Mouse (Mus musculus): Measurements from ENCODE around the gene Nek11. TPM values are rescaled to one million over a fixed set of nuclear protein-coding genes. Genes with fewer than 3 reads are reported as not detected.

The Nek11 gene
- total RNA-seq, 2 experiments from 2014 or later: 0.95 to 1.4 TPM

- DNase-seq (ENCODE audit: low spot score in 2 of 2): no peak
- intact Hi-C loops (cut with DNase I): no loop called here
Measured at GRCm38 (mm10) chr9:105332436-105333016, 62.8 kb downstream of the Nek11 start.

DNA sequence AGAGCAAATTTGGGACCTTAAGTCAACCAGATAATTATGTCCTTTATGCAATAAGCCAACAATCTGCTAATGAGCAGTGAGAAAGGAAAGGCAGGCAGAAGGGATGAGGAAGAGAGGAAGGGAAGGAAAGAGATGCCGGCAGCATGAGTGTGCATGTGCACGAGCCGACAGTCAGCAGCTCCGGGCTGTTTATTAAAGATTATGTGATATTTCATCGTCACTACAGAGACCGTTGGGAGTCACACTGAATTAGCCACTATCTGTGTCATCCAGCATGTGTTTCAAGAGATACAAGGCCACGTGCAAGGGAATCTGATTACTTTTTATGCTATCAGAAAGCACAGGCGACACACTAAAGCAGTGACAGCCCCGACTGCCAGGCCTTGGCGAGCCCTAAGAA is 73.5 kb downstream of the Nek11 start:
- no peak for DNase-seq (ENCODE audit: low spot score in 2 of 2)
- intact Hi-C loops (cut with DNase I): no loop called here

GRCm38 (mm10) chr9:105313250-105313649 is 82.1 kb downstream of the Nek11 start:
- no peak for DNase-seq (ENCODE audit: low spot score in 2 of 2)
- intact Hi-C loops (cut with DNase I): no loop called here

DNA sequence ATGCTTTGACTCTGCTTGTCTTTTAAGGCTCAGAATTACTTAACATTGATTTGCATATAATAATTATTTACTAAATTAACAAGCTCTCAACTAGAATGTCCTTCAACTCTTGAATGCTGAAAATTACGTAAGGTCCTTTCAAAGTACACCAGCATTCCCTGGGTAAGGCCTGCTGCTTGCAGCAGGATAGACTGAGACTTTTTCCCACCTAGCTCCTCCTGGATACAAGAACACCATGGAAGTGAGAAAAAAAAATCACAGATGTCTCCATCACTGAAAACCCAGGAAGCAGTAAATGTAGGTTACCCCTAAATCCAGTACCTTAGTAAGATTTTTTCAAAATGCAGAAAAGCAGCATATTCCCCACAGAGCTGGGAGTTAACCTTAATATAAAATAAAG is 82.6 kb downstream of the Nek11 start:
- DNase-seq (ENCODE audit: low spot score in 2 of 2): no peak
- intact Hi-C loops (cut with DNase I): no loop called here

- intact Hi-C loops (cut with DNase I): no loop called here
- DNase-seq (ENCODE audit: low spot score in 2 of 2): peak; percentile 38 to 54
Measured at GRCm38 (mm10) chr9:105309553-105310281, 85.6 kb downstream of the Nek11 start.

GRCm38 (mm10) chr9:105306042-105306441 is 89.3 kb downstream of the Nek11 start:
- no peak for DNase-seq (ENCODE audit: low spot score in 2 of 2)
- intact Hi-C loops (cut with DNase I): no loop called here

DNA sequence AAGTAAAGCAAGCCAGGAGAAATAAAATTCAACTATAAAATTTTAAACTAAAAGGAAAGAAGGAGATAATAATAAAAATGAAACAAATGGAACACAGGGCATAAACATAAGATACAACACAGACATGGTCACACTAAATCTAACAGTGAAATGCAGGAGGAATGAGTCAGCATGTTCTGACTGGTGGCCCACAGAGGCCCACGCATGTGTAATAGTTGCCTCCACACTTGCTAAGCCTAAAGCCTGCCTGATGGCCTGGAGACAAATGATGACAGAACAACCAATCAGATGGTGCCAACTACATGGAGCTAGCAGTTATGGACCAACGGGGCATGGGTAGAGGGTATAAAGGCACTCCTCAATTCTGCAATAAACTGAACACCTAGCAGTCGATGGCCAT is 93.1 kb downstream of the Nek11 start:
- peak; percentile 20 to 41 for DNase-seq (ENCODE audit: low spot score in 2 of 2)
- intact Hi-C loops (cut with DNase I): no loop called here

GRCm38 (mm10) chr9:105301396-105301795 is 93.9 kb downstream of the Nek11 start:
- intact Hi-C loops (cut with DNase I): no loop called here
- DNase-seq (ENCODE audit: low spot score in 2 of 2): no peak

- DNase-seq (ENCODE audit: low spot score in 2 of 2): no peak
- intact Hi-C loops (cut with DNase I): no loop called here
Measured at GRCm38 (mm10) chr9:105300738-105301325, 94.5 kb downstream of the Nek11 start.

GRCm38 (mm10) chr9:105284670-105285069 is 110.7 kb downstream of the Nek11 start:
- DNase-seq (ENCODE audit: low spot score in 2 of 2): no peak
- intact Hi-C loops (cut with DNase I): no loop called here

GRCm38 (mm10) chr9:105282725-105283124 is 112.6 kb downstream of the Nek11 start:
- DNase-seq (ENCODE audit: low spot score in 2 of 2): no peak
- intact Hi-C loops (cut with DNase I): no loop called here

DNA sequence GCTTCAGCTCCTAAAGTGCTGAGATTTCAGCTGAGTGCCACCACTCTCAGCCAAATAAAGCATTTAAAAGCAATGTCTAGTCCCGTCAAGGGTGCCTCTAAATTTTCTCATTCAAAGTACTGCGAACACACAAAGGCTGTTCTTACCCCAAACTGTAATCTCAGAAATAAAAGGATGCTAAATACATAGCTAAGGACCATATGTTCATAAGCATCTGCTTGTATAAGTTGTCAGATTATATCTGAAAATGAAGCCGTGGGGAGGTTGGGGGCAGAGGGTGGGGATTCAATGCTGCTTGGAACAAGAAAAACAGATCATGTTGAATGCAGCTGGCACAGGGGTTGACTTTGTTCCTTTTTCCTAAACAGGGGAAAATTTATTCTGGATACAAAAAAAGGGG is 120.4 kb downstream of the Nek11 start:
- peak in 1 of 2 experiments; percentile 18 for DNase-seq (ENCODE audit: low spot score in 2 of 2)
- intact Hi-C loops (cut with DNase I): no loop called here

- no peak for DNase-seq (ENCODE audit: low spot score in 2 of 2)
- intact Hi-C loops (cut with DNase I): no loop called here
Measured at GRCm38 (mm10) chr9:105274286-105274685, 121.0 kb downstream of the Nek11 start.

GRCm38 (mm10) chr9:105272241-105272640 is 123.1 kb downstream of the Nek11 start:
- no peak for DNase-seq (ENCODE audit: low spot score in 2 of 2)
- intact Hi-C loops (cut with DNase I): no loop called here

- intact Hi-C loops (cut with DNase I): no loop called here
- DNase-seq (ENCODE audit: low spot score in 2 of 2): no peak
Measured at GRCm38 (mm10) chr9:105263140-105263539, 132.2 kb downstream of the Nek11 start.

DNA sequence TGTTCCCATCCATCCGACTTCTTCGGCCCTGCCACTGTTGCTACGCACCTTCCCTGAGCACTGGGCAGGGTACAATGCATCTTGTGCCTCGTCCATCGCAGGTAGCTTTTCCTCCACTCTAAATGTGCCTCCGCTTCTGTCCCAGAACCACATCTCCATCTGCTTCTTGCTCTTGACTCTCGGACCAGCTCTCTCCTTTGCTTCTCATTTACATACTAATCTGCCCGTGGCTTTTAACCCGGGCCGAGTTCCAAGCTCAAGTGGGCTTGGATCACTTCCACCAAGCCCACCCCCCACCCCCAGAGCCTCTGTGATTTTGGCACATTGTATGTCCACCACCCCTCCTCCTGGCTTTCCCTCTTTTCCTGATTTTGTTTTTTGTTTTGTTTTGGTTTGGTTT is 137.7 kb downstream of the Nek11 start:
- intact Hi-C loops (cut with DNase I): no loop called here
- DNase-seq (ENCODE audit: low spot score in 2 of 2): no peak

GRCm38 (mm10) chr9:105254076-105254475 is 141.2 kb downstream of the Nek11 start:
- DNase-seq (ENCODE audit: low spot score in 2 of 2): no peak
- intact Hi-C loops (cut with DNase I): no loop called here

DNA sequence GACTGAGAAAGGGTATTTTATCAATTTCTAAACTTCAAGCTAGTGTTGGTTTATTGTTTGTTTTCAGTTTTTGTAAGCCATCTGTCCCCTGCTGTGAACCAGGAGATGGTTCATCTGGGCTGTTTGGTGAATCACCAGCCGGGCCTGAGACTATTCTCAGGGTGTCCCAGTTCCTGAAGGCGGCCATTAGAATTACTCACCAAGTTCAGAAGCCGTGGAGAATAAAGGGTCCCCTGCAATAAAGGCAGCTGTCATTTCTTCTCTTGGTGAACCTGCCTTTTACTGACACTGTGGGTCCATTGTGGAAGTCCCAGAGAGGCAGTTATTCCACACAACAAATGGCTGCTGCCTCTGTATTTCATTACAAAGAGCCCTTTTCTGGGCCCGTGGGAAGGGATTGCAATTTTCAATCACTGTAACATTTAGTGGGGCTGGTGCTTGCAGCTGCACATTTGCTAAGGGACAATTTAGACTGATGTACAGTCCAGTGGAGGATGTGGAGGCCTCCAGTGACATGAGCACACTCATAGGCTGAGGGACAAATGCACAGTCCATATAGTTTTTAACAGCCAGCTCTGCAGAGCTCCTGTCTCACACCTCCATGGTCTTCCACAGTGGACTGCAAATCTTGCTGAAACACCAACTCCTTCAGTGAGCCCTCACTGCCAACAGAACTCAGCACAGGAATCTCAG is 142.8 kb downstream of the Nek11 start:
- peak in 1 of 2 experiments; percentile 8 for DNase-seq (ENCODE audit: low spot score in 2 of 2)
- intact Hi-C loops (cut with DNase I): loop anchor here (2.0 kb wide), 1 partner anchor 122 kb away; the partner anchor contains the start of gene Nudt16

GRCm38 (mm10) chr9:105251256-105251655 is 144.1 kb downstream of the Nek11 start:
- intact Hi-C loops (cut with DNase I): no loop called here
- no peak for DNase-seq (ENCODE audit: low spot score in 2 of 2)

DNA sequence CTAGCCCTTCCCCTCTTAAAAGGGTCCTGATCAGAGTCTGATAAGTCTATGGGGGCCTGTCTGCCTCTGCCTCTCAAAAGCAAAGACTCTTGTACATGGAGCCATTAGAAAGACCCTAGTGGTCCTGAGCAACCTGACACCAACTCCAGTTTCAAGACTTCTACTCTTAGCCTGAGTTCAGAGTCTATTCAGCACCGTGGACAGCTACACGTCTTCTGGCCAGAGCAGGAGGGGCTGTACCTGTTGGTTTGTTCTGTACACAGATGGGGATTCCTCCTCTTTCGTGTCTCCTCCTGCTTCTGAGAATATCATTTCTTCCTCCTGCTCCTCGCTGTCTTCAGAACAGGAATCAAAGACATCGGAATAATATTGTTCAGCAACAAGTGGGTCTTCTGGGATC is 151.3 kb downstream of the Nek11 start:
- no peak for DNase-seq (ENCODE audit: low spot score in 2 of 2)
- intact Hi-C loops (cut with DNase I): no loop called here

All from left cerebral cortex, postnatal 36 days (tissue).